Mouse (Mus musculus) intestine, embryonic 14.5 days (tissue): ENCODE results near the gene Col2a1. TPM values are rescaled to one million over a fixed set of nuclear protein-coding genes. Genes with fewer than 3 reads are reported as not detected.

Experiments
- ATAC-seq: fragments of 200-750 bp; cut with Nextera tagmentation; replicated peaks from 2 replicates; pipeline ENCODE4 v1.8.0; 2017; ENCODE audit warnings: low read depth, moderate number of reproducible peaks, moderate TSS enrichment, moderate library complexity; ENCODE audit not compliant: low FRiP score, low TSS enrichment
- DNase-seq: peaks from one replicate; pipeline ENCODE4 v3.0.0-alpha.2; 2018; ENCODE audit warnings: low spot score
- H3K27ac ChIP-seq: fragments of 300-500 bp; sonication (generic); 2 replicates; pipeline ENCODE4 v1.5.1; 2014; ENCODE audit warnings: low read depth, mild to moderate bottlenecking, control low read depth
- H3K27me3 ChIP-seq: fragments of 300-500 bp; sonication (generic); replicated peaks from 2 replicates; pipeline ENCODE4 v1.6.1; 2014; ENCODE audit warnings: low read length, control low read depth; ENCODE audit not compliant: control insufficient read depth, insufficient read depth
- H3K36me3 ChIP-seq: fragments of 300-500 bp; sonication (generic); 2 replicates; pipeline ENCODE4 v1.6.1; 2014; ENCODE audit warnings: low read length, control low read depth; ENCODE audit not compliant: control insufficient read depth, insufficient read depth
- H3K4me1 ChIP-seq: fragments of 300-500 bp; sonication (generic); replicated peaks from 2 replicates; pipeline ENCODE4 v1.6.1; 2014; ENCODE audit warnings: low read length, control low read depth, mixed read lengths; ENCODE audit not compliant: control insufficient read depth, insufficient read depth
- H3K4me2 ChIP-seq: fragments of 300-500 bp; sonication (generic); 2 replicates; pipeline ENCODE4 v1.6.1; 2014; ENCODE audit warnings: low read length
- H3K4me3 ChIP-seq: fragments of 300-500 bp; sonication (generic); 2 replicates; pipeline ENCODE4 v1.5.1; 2014; ENCODE audit warnings: low read depth, low read length, control low read depth, mixed read lengths
- H3K9ac ChIP-seq: fragments of 300-500 bp; sonication (generic); 2 replicates; pipeline ENCODE4 v1.6.1; 2014; ENCODE audit warnings: mild to moderate bottlenecking, low read length
- H3K9me3 ChIP-seq: fragments of 300-500 bp; sonication (generic); 2 replicates; pipeline ENCODE4 v1.6.1; 2016; ENCODE audit warnings: low read length, control low read depth; ENCODE audit not compliant: control insufficient read depth
- WGBS: fragments of 180-500 bp; shearing (Covaris S2); extraction: QIAGEN DNeasy Blood & Tissue Kit; methylation state at CpG from one replicate; pipeline ENCODE4 v1.1.7; 2014; 5-methylcytosine and 5-hydroxymethylcytosine counted together
- polyA plus RNA-seq: library from polyadenylated mRNA; unstranded; fragments of >200 nt; fragmentation: Nextera tagmentation; extraction: Ambion mirVana; gene quantifications from 2 replicates; pipeline ENCODE4 v1.2.1, GENCODE M21; 2014

Col2a1 gene
- polyA plus RNA-seq, 1 experiment from 2014 or later: 4.5 TPM

- no peaks in the 10 kb centered on the region for H3K4me1 ChIP-seq
- 70% methylated on average over 11 of the region's 11 CpGs for WGBS
- no peaks in the 10 kb centered on the region for H3K36me3 ChIP-seq
- H3K4me2 ChIP-seq: no peak overlapping the region
- no peak overlapping the region for H3K4me3 ChIP-seq
- H3K27ac ChIP-seq: no peak overlapping the region
- H3K9me3 ChIP-seq: no peaks in the 10 kb centered on the region
- no peak overlapping the region for H3K9ac ChIP-seq
- H3K27me3 ChIP-seq: no peaks in the 10 kb centered on the region
- peak; percentile 37; the same call in 1 of the 2 replicates for ATAC-seq
- no peak for DNase-seq
These were observed 58.7 kb downstream of the Col2a1 start for GRCm38 (mm10) chr15:97945656-97946315.

- Histone ChIP-seq H3K27ac (no peak overlapping the region), H3K9me3 (no peaks in the 10 kb centered on the region), H3K4me2 (no peak overlapping the region), H3K27me3 (no peaks in the 10 kb centered on the region), H3K9ac (no peak overlapping the region), H3K4me1 (no peaks in the 10 kb centered on the region), H3K36me3 (no peaks in the 10 kb centered on the region), H3K4me3 (no peak overlapping the region)
- ATAC-seq (0 out of 2 replicates have a peak, but pooled peaks have one; percentile 21), DNase-seq (no peak)
- WGBS: 59% methylated on average over 11 of the region's 11 CpGs
These were observed 59.4 kb downstream of the Col2a1 start for GRCm38 (mm10) chr15:97944919-97945574.

- Histone ChIP-seq H3K9ac (no peak overlapping the region), H3K27ac (no peak overlapping the region)
These were observed 61.1 kb downstream of the Col2a1 start for GRCm38 (mm10) chr15:97943356-97943755.

GRCm38 (mm10) chr15:97942538-97942937, 62.0 kb downstream of the Col2a1 start:
- WGBS: 90% methylated on average over 8 of the region's 8 CpGs
- H3K36me3 ChIP-seq: no peaks in the 10 kb centered on the region
- ATAC-seq: no peak
- DNase-seq: no peak
- no peaks in the 10 kb centered on the region for H3K27me3 ChIP-seq
- H3K9me3 ChIP-seq: no peaks in the 10 kb centered on the region
- no peaks in the 10 kb centered on the region for H3K4me1 ChIP-seq
- no peak overlapping the region for H3K4me3 ChIP-seq
- H3K27ac ChIP-seq: no peak overlapping the region
- no peak overlapping the region for H3K4me2 ChIP-seq
- H3K9ac ChIP-seq: no peak overlapping the region

More at GRCm38 (mm10) chr15:97943356-97943755, 61.1 kb downstream of the Col2a1 start:
- H3K4me1 ChIP-seq: no peaks in the 10 kb centered on the region
- H3K9me3 ChIP-seq: no peaks in the 10 kb centered on the region
- no peak for DNase-seq
- 81% methylated on average over 8 of the region's 8 CpGs for WGBS
- no peak; the same call in 1 of the 2 replicates for ATAC-seq
- no peak overlapping the region for H3K4me2 ChIP-seq
- H3K36me3 ChIP-seq: no peaks in the 10 kb centered on the region
- H3K27me3 ChIP-seq: no peaks in the 10 kb centered on the region
- H3K4me3 ChIP-seq: no peak overlapping the region

- Histone ChIP-seq H3K4me2 (no peak overlapping the region), H3K27me3 (no peaks in the 10 kb centered on the region), H3K36me3 (no peaks in the 10 kb centered on the region), H3K4me1 (no peaks in the 10 kb centered on the region), H3K4me3 (no peak overlapping the region), H3K9me3 (no peaks in the 10 kb centered on the region), H3K27ac (no peak overlapping the region), H3K9ac (no peak overlapping the region)
- DNase-seq (no peak), ATAC-seq (no peak)
- WGBS: 95% methylated on average over 2 of the region's 2 CpGs
These were observed 63.2 kb downstream of the Col2a1 start for GRCm38 (mm10) chr15:97941306-97941705.

- Histone ChIP-seq H3K4me2 (no peak overlapping the region), H3K9me3 (no peaks in the 10 kb centered on the region), H3K4me3 (no peak overlapping the region), H3K27ac (no peak overlapping the region), H3K9ac (no peak overlapping the region), H3K36me3 (no peaks in the 10 kb centered on the region), H3K27me3 (no peaks in the 10 kb centered on the region), H3K4me1 (no peaks in the 10 kb centered on the region)
- no peak for DNase-seq
- 85% methylated on average over 2 of the region's 2 CpGs for WGBS
- no peak for ATAC-seq
These were observed 64.4 kb downstream of the Col2a1 start for GRCm38 (mm10) chr15:97940088-97940487.

GRCm38 (mm10) chr15:97938580-97938979, 65.9 kb downstream of the Col2a1 start:
- Histone ChIP-seq H3K4me1 (no peaks in the 10 kb centered on the region), H3K27ac (no peak overlapping the region), H3K9me3 (no peaks in the 10 kb centered on the region), H3K27me3 (no peaks in the 10 kb centered on the region), H3K36me3 (no peaks in the 10 kb centered on the region), H3K4me3 (no peak overlapping the region), H3K4me2 (no peak overlapping the region), H3K9ac (no peak overlapping the region)
- no peak for DNase-seq
- 67% methylated on average over 6 of the region's 6 CpGs for WGBS
- ATAC-seq: no peak

GRCm38 (mm10) chr15:97932441-97932840, 72.1 kb downstream of the Col2a1 start:
- H3K4me3 ChIP-seq: no peak overlapping the region
- H3K9me3 ChIP-seq: no peaks in the 10 kb centered on the region
- H3K27ac ChIP-seq: no peak overlapping the region
- 82% methylated on average over 12 of the region's 12 CpGs for WGBS
- H3K4me2 ChIP-seq: no peak overlapping the region
- no peak overlapping the region for H3K9ac ChIP-seq
- H3K27me3 ChIP-seq: no peaks in the 10 kb centered on the region
- no peaks in the 10 kb centered on the region for H3K4me1 ChIP-seq
- DNase-seq: no peak
- no peaks in the 10 kb centered on the region for H3K36me3 ChIP-seq
- no peak for ATAC-seq
